Mouse (Mus musculus): Measurements from ENCODE around the gene Abcc5. TPM values are rescaled to one million over a fixed set of nuclear protein-coding genes. Genes with fewer than 3 reads are reported as not detected.

Abcc5 gene
- polyA plus RNA-seq, 1 experiment, result 74.8 TPM

GRCm38 (mm10) chr16:20405335-20405734, 20.9 kb downstream of the Abcc5 start:
- Histone ChIP-seq H3K4me1 (ENCODE audit: control insufficient read depth, insufficient read depth, low read length) (no peaks in the 10 kb centered on the region), H3K27ac (ENCODE audit: insufficient read depth, low read length) (no peak overlapping the region), H3K4me3 (ENCODE audit: insufficient read depth, low read length) (no peak overlapping the region)
- no peak for TF ChIP-seq POLR2A (IDR thresholded peaks at IDR 0.05; ENCODE audit: low read depth, low read length)

GRCm38 (mm10) chr16:20403327-20403726, 22.9 kb downstream of the Abcc5 start:
- no peak overlapping the region for H3K4me3 ChIP-seq (ENCODE audit: insufficient read depth, low read length)
- H3K4me1 ChIP-seq (ENCODE audit: control insufficient read depth, insufficient read depth, low read length), result no peaks in the 10 kb centered on the region
- TF ChIP-seq POLR2A (IDR thresholded peaks at IDR 0.05; ENCODE audit: low read depth, low read length), result no peak
- TF ChIP-seq CTCF (IDR thresholded peaks at IDR 0.05; ENCODE audit: borderline replicate concordance, insufficient read depth, low read length), result no peak
- no peak overlapping the region for H3K27ac ChIP-seq (ENCODE audit: insufficient read depth, low read length)

GRCm38 (mm10) chr16:20401592-20401991, 24.6 kb downstream of the Abcc5 start:
- no peak for TF ChIP-seq CTCF (IDR thresholded peaks at IDR 0.05; ENCODE audit: borderline replicate concordance, insufficient read depth, low read length)
- TF ChIP-seq POLR2A (IDR thresholded peaks at IDR 0.05; ENCODE audit: low read depth, low read length), result no peak
- no peak overlapping the region for H3K4me3 ChIP-seq (ENCODE audit: insufficient read depth, low read length)
- no peak overlapping the region for H3K27ac ChIP-seq (ENCODE audit: insufficient read depth, low read length)
- H3K4me1 ChIP-seq (ENCODE audit: control insufficient read depth, insufficient read depth, low read length), result no peaks in the 10 kb centered on the region

- no peak overlapping the region for H3K27ac ChIP-seq (ENCODE audit: insufficient read depth, low read length)
- H3K4me1 ChIP-seq (ENCODE audit: control insufficient read depth, insufficient read depth, low read length), result no peaks in the 10 kb centered on the region
- TF ChIP-seq CTCF (IDR thresholded peaks at IDR 0.05; ENCODE audit: borderline replicate concordance, insufficient read depth, low read length), result no peak
- no peak for TF ChIP-seq POLR2A (IDR thresholded peaks at IDR 0.05; ENCODE audit: low read depth, low read length)
- H3K4me3 ChIP-seq (ENCODE audit: insufficient read depth, low read length), result no peak overlapping the region
These were observed 25.2 kb downstream of the Abcc5 start for GRCm38 (mm10) chr16:20400707-20401591.

GRCm38 (mm10) chr16:20396851-20397250, 29.3 kb downstream of the Abcc5 start:
- Histone ChIP-seq H3K27ac (ENCODE audit: insufficient read depth, low read length) (no peak overlapping the region), H3K4me3 (ENCODE audit: insufficient read depth, low read length) (no peak overlapping the region), H3K4me1 (ENCODE audit: control insufficient read depth, insufficient read depth, low read length) (no peaks in the 10 kb centered on the region)
- TF ChIP-seq POLR2A (IDR thresholded peaks at IDR 0.05; ENCODE audit: low read depth, low read length), result no peak
- no peak for TF ChIP-seq CTCF (IDR thresholded peaks at IDR 0.05; ENCODE audit: borderline replicate concordance, insufficient read depth, low read length)

GRCm38 (mm10) chr16:20395216-20395907, 30.8 kb downstream of the Abcc5 start:
- TF ChIP-seq CTCF (IDR thresholded peaks at IDR 0.05; ENCODE audit: borderline replicate concordance, insufficient read depth, low read length), result no peak
- Histone ChIP-seq H3K4me3 (ENCODE audit: insufficient read depth, low read length) (no peak overlapping the region), H3K4me1 (ENCODE audit: control insufficient read depth, insufficient read depth, low read length) (no peaks in the 10 kb centered on the region), H3K27ac (ENCODE audit: insufficient read depth, low read length) (no peak overlapping the region)

- TF ChIP-seq CTCF (IDR thresholded peaks at IDR 0.05; ENCODE audit: borderline replicate concordance, insufficient read depth, low read length) (no peak), POLR2A (IDR thresholded peaks at IDR 0.05; ENCODE audit: low read depth, low read length) (no peak)
These were observed 34.4 kb downstream of the Abcc5 start for GRCm38 (mm10) chr16:20391753-20392152.

GRCm38 (mm10) chr16:20390233-20390632, 36.0 kb downstream of the Abcc5 start:
- no peak overlapping the region for H3K4me3 ChIP-seq (ENCODE audit: insufficient read depth, low read length)
- H3K27ac ChIP-seq (ENCODE audit: insufficient read depth, low read length), result no peak overlapping the region
- TF ChIP-seq CTCF (IDR thresholded peaks at IDR 0.05; ENCODE audit: borderline replicate concordance, insufficient read depth, low read length) (no peak), POLR2A (IDR thresholded peaks at IDR 0.05; ENCODE audit: low read depth, low read length) (no peak)
- no peaks in the 10 kb centered on the region for H3K4me1 ChIP-seq (ENCODE audit: control insufficient read depth, insufficient read depth, low read length)

More at GRCm38 (mm10) chr16:20391753-20392152, 34.4 kb downstream of the Abcc5 start:
- Histone ChIP-seq H3K4me3 (ENCODE audit: insufficient read depth, low read length) (no peak overlapping the region), H3K4me1 (ENCODE audit: control insufficient read depth, insufficient read depth, low read length) (no peaks in the 10 kb centered on the region), H3K27ac (ENCODE audit: insufficient read depth, low read length) (no peak overlapping the region)

- no peak for TF ChIP-seq POLR2A (IDR thresholded peaks at IDR 0.05; ENCODE audit: low read depth, low read length)
- no peak for TF ChIP-seq CTCF (IDR thresholded peaks at IDR 0.05; ENCODE audit: borderline replicate concordance, insufficient read depth, low read length)
- H3K27ac ChIP-seq (ENCODE audit: insufficient read depth, low read length), result no peak overlapping the region
- H3K4me3 ChIP-seq (ENCODE audit: insufficient read depth, low read length), result no peak overlapping the region
- no peaks in the 10 kb centered on the region for H3K4me1 ChIP-seq (ENCODE audit: control insufficient read depth, insufficient read depth, low read length)
These were observed 45.2 kb downstream of the Abcc5 start for GRCm38 (mm10) chr16:20381031-20381430.

GRCm38 (mm10) chr16:20375341-20375740, 50.9 kb downstream of the Abcc5 start:
- Histone ChIP-seq H3K4me3 (ENCODE audit: insufficient read depth, low read length) (no peak overlapping the region), H3K4me1 (ENCODE audit: control insufficient read depth, insufficient read depth, low read length) (peaks cover 3% of the 10 kb centered on the region; the same call in 1 of the 2 replicates), H3K27ac (ENCODE audit: insufficient read depth, low read length) (no peak overlapping the region)
- TF ChIP-seq POLR2A (IDR thresholded peaks at IDR 0.05; ENCODE audit: low read depth, low read length), result no peak
- TF ChIP-seq CTCF (IDR thresholded peaks at IDR 0.05; ENCODE audit: borderline replicate concordance, insufficient read depth, low read length), result no peak
